Mouse (Mus musculus) cerebellum, adult (tissue): ENCODE measurements around the gene Dnajc10.

Experiments used
- ATAC-seq: cut with Nextera tagmentation; 2 replicates; pipeline ENCODE4 v1.9.2; 2017; ENCODE audit warnings: mild to moderate bottlenecking, moderate library complexity, mixed read lengths; ENCODE audit not compliant: insufficient number of reproducible peaks, low FRiP score, low TSS enrichment

Dnajc10 gene

DNA sequence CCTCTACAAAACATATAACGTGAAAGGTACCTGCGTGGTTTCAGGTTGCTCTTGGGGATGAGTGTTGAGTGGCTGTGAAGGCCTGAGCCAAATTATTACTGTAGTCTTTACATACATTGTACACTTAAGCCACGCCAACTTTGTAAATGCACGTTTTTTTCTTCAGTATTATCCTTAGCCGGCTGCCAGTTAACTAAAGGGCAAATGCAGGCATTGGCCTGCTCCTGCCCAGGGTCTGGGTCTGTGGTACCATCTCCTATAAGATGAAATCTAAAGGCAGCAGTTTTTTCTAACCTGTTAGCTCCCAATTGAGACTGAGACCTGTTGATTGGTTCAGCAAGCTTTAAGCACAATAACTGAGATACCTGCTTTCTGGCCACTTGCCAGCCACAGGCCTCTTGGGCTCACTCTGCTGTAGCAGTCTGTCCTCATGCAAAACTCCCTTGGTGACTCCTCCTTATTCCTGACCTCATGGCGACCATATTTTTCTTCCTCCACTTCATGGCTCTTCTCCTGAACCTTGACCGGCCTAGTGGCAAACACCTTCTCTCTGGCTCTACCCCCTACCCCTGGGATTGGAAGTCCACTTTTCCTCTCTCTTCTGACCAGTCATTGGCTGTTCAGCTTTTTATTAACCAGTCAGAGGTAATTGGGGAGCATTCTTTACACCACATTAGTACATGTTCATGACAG is 13.8 kb downstream of the Dnajc10 start:
- ATAC-seq: no peak

DNA sequence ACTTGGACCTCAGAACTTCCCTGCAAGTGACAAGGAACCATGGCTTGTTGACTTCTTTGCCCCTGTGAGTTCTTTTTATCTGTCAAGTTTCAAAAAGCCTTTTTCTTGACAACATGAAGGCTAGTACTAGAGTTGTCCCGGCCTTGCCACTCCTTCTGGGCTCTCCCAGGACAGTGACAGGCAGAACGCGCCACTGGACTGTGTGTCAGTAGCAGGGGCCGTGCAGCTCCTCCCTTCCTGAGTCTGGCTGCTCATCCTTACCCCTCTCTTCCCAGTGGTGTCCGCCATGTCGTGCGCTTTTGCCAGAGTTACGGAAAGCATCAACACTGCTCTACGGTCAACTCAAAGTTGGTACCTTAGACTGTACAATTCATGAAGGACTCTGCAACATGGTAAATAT is 25.3 kb downstream of the Dnajc10 start:
- no peak for ATAC-seq

DNA sequence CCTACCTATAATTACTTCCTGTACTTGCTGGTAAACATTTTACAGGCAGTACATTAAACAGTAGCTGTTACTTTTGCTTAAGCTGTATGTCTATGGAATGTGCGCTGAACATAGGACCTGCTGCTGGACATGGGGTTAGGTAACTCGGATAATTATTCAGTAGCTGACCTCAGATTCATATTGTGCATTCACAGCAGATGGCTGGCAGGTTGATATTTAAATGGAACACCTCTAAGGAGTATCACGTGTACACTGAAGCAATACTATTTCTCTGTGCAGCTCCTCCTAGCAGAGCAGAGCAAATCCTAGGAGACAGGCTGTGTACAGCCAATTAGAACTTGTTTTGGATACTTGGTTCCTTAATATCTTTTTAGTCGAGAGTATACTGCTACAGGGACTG is 39.3 kb downstream of the Dnajc10 start:
- ATAC-seq: no peak

DNA sequence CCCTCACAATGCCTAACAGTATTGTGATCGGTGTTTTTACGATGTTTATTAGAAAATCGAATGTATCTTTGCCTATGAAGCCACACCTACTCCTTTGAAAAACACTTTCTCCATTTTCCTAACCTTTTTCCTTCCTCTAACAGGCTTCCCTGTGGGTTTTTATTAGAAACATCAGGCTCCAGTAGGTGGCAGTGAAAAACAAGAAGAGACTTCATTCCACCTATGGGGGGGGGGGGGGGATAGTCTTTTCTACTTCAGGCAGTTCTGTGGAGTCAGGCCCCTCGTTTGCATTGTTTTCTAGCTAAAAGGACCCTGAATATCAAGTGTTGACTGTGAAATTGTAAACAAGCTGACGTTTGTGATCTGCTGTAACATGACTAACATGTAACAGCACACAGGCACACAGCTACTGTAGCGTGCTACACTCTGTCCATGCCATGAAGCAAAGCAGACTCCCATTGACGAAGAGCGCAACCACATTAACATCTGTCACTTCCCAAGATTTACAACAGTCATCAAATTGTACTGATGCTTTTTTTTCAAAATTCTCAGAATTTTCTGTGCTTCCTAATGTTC is 41.5 kb downstream of the Dnajc10 start:
- no peak for ATAC-seq

DNA sequence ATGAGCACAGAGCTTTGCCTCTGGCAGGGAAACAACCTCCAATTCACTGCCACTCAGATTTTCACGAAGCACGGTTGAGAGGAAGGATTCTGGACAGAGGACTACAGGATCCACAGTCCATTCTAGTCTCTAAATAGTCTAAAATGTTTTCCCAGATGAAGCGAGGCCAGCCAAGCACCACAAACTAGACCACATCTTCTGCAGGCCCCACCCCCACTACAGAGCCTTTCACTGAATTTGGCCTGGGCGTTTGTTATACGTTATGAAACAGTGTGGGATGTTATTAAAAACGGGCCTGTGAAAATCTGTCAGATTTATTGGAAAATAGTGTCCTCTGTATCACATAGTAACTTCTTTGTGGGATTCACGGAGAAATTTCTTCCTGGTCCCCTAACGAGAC is 56.2 kb downstream of the Dnajc10 start:
- no peak for ATAC-seq

DNA sequence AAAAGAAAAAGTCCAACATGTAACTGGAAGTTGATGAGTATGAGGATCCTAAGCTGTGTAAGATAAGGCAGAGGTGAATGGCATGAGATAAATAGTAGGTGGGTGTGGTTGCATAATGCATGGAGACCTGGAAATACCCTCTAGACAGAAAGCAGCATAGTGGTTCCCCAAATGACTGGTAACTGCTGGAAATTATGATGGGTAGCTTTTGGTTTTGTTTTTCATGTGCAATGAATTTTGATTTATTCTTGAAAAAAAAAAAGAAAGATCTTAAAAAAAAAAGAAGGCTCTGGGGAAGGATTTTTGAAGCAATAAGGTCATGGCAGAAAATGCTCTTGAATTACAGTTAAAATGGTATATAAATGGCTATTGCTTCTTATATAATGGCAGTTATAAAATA is 59.6 kb downstream of the Dnajc10 start:
- ATAC-seq: no peak

DNA sequence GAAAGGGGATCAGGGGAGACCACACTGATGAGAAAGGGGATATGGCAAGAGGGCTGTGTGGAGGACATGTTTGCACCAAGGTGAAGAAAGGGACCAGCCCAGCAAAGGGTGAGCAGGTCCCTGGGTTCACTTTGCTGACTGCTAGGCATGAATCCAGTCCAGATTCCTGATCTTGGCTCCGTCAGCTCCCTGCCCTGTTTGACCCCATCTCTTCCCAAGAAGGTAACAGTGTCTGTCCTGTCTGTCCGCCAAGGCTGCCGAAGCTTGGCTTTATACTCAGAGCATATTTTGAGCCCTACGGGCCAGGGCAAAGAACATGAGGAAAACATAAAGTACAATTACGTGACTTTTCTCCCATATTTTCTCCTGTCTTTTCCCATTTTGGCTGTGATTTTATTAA is 64.6 kb downstream of the Dnajc10 start:
- ATAC-seq: no peak

DNA sequence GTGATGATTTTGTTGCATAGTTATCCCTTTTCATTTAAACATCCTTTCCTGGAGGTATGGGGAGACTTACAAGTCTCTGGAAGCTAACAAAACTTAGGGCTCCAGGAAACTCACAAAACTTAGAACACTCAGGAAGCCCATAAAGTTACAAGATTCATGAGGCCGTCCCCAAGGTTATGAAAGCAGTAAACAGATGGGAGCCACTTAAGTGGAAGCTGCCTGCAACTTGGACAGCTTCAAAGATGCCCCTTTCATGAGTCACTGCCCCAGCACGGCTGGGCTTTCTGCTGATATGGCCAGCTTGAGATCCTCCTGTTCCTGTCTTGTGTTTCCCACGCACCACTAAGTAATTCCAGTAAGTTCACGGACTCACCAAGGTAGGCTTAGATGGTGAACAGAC is 69.2 kb downstream of the Dnajc10 start:
- no peak for ATAC-seq

DNA sequence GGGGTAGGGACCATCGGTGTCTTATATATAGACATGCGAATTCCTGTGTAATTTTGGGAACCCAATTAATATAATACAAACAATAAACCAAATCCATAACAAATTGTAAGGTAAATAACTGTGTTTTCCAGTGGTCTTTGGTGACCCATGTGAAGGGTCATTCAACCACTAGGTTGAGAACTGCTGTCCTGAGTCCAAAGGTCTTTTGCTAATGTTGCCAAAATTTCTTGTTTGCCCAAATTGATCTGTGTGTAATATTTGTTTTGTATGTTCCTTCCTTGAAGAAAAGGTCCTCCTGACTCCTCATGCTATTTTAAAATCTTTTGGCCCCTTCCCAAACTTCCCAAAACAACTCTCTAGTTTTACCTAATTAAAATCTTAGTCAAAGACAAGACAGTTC is 71.0 kb downstream of the Dnajc10 start:
- ATAC-seq: no peak

DNA sequence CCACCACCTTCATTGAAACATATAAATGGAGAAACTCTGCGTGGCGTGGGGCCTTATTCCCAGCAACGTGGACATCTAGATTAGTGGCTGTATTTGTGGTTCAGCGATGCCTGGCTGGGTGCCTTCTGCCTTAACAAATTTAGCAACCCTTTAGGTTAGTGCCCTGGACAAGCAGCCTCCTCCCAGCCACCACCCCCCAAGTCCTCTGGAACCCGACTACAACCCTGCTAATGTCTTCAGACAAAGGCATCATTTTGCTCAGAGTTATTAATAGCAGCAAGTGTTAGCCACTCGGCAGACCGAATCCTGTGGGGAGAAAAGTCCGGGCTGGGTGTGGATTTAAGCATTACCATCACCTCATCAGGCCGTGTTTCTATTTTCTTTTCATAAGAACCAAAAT is 72.4 kb downstream of the Dnajc10 start:
- ATAC-seq: no peak

DNA sequence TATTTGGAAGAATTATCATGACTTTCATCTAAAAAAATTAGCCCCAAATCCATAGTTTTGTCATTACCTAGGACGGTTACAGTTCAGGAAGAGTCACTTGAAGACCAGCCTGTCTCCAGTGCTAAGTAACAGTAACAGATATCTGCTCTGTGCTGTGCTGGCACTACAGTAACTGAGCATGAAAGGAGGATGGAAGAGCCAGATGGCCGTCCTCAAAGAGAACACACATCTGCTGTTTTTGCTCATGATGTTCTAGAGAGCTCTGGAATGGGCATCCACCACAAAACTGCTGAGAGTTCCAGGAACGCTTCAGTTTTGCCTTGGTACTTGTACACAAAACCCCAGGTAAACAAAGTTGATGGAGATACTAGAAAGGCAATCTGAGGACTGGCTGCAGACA is 73.1 kb downstream of the Dnajc10 start:
- ATAC-seq: no peak

DNA sequence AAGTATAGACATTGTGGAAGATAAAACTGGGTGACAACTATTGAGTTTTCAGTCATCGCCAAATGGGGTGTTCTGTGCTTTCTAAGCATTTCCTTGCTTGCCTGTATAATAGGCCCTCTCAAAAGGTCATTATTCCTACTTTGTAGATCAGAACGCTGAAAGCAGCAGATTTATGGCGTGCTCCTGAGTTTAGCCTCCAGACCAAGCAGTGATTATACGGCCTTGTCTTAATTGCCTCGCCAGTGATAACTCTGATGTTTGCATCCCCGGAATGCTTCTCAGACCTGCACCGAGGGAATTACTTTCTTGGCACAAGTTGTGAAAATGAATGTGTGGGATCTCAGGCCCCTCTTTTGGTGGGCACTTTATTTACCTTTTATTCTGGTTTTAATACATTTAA is 80.8 kb downstream of the Dnajc10 start:
- no peak for ATAC-seq

DNA sequence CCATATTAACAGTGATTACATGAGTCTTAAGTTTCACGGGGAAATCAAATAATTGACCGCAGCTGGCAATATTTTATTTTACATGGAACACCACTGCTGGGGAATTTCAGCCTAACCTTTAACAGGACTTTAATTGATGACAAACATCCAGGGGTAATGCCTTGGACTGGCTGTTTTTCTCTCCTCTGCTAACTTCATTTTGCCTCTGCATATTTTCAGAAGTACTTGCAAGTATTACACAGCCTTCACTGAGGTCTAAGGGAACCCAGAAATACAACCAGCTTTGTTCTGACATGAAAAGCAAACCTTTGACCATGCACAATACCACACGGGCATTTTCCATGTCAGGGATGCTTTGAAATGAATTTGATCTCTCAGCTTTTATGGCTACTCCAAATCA is 81.6 kb downstream of the Dnajc10 start:
- no peak for ATAC-seq

DNA sequence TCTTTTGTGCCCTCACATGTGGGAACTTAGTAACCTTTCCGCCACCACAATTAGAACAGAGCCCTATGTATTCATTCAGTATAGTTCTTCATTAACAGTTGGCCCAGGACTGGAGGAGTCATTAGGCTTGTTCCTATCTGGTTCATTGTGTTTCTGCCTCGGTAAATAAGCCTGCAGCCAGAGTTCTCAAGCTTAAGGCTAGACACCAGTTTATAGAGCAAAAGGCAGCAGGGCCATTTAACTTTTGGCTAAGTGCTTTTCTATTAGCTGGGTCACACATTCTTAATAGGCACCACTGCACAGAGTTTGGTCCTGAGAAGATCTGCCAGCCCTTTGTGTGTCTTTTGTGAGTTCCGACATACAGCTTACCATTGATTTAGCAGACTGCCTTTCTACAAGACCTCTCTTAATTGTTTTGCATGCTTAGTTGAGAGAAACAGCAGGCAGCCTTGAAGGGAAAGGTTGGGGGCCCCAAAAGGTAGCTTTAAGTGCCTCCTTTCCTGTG is 83.4 kb downstream of the Dnajc10 start:
- ATAC-seq: no peak
